Mouse (Mus musculus): Measurements from ENCODE around the gene B3galt4.

DNA sequence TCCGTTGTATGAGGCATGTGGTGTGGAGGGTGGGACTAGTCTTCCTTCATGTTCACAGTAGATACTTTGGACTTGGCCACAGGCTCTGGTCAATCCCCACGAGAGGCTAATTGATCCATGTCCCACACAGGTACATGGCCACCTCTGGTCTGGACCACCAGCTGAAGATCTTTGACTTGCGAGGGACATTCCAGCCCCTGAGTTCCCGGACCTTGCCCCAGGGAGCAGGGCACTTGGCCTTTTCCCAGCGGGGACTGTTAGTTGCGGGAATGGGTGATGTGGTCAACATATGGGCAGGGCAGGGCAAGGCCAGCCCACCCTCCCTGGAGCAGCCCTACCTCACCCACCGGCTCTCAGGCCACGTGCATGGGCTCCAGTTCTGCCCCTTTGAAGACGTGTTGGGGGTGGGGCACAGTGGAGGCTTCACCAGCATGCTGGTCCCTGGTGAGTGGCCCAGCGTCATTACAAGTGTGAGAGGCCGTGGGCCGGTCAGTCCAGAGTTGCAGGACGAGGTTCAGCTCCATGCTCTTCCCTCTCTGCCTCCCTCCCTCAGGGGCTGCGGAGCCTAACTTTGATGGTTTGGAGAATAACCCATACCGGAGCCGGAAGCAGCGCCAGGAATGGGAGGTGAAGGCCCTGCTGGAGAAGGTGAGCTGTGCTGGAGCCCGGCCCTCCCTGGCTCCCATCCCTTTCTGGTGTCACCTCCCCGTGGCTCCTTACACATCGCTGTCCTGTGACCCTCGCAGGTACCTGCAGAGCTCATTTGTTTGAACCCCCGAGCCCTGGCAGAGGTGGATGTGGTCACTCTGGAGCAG, 3.0 kb downstream of the B3galt4 start:
- no peak for TF ChIP-seq POLR2A (IDR thresholded peaks at IDR 0.05; ENCODE audit: insufficient read depth, low read length)
- no peak for TF ChIP-seq CTCF (IDR thresholded peaks at IDR 0.05; ENCODE audit: low read depth, low read length)

All from ES-Bruce4 (cell line).